Mouse (Mus musculus) neural tube, embryonic 14.5 days (tissue): Measurements from ENCODE around the gene Top3a. TPM values are rescaled to one million over a fixed set of nuclear protein-coding genes. Genes with fewer than 3 reads are reported as not detected.

ENCODE experiments used
- ATAC-seq: fragments of 200-750 bp; cut with Nextera tagmentation; 2 replicates; pipeline ENCODE4 v1.8.0; 2017; ENCODE audit warnings: low read depth, mild to moderate bottlenecking, moderate TSS enrichment, moderate library complexity
- H3K27ac ChIP-seq: fragments of 300-500 bp; sonication (generic); 2 replicates; pipeline ENCODE4 v1.5.1; 2014; ENCODE audit warnings: low read depth, mild to moderate bottlenecking, control low read depth, low read length, moderate library complexity, mixed read lengths
- H3K27me3 ChIP-seq: fragments of 300-500 bp; sonication (generic); 2 replicates; pipeline ENCODE4 v1.6.1; 2014; ENCODE audit warnings: low read length; ENCODE audit not compliant: control insufficient read depth, insufficient read depth
- H3K36me3 ChIP-seq: fragments of 300-500 bp; sonication (generic); 2 replicates; pipeline ENCODE4 v1.6.1; 2014; ENCODE audit warnings: low read length, mixed read lengths; ENCODE audit not compliant: control insufficient read depth, insufficient read depth
- H3K4me1 ChIP-seq: fragments of 300-500 bp; sonication (generic); 2 replicates; pipeline ENCODE4 v1.6.1; 2014; ENCODE audit warnings: low read length; ENCODE audit not compliant: control insufficient read depth, insufficient read depth
- H3K4me2 ChIP-seq: fragments of 300-500 bp; sonication (generic); 2 replicates; pipeline ENCODE4 v1.6.1; 2014; ENCODE audit warnings: mild to moderate bottlenecking, low read depth, low read length, control low read depth
- H3K4me3 ChIP-seq: fragments of 300-500 bp; sonication (generic); 2 replicates; pipeline ENCODE4 v1.5.1; 2014; ENCODE audit warnings: low read depth, low read length, control low read depth, mixed read lengths
- H3K9ac ChIP-seq: fragments of 300-500 bp; sonication (generic); replicated peaks from 2 replicates; pipeline ENCODE4 v1.6.1; 2014; ENCODE audit warnings: low read depth, mild to moderate bottlenecking, control low read depth, low read length, mixed read lengths
- H3K9me3 ChIP-seq: fragments of 300-500 bp; sonication (generic); 2 replicates; pipeline ENCODE4 v1.6.1; 2016; ENCODE audit warnings: low read length; ENCODE audit not compliant: control insufficient read depth
- WGBS: fragments of 180-500 bp; shearing (Covaris S2); extraction: QIAGEN DNeasy Blood & Tissue Kit; methylation state at CpG from one replicate; pipeline ENCODE4 v1.1.7; 2014; 5-methylcytosine and 5-hydroxymethylcytosine counted together
- polyA plus RNA-seq: library from polyadenylated mRNA; unstranded; fragments of >200 nt; fragmentation: Nextera tagmentation; extraction: Ambion mirVana; gene quantifications from 2 replicates; pipeline ENCODE4 v1.2.1, GENCODE M21; 2014

The Top3a gene
- polyA plus RNA-seq, 1 experiment from 2014 or later: 6.5 TPM

DNA sequence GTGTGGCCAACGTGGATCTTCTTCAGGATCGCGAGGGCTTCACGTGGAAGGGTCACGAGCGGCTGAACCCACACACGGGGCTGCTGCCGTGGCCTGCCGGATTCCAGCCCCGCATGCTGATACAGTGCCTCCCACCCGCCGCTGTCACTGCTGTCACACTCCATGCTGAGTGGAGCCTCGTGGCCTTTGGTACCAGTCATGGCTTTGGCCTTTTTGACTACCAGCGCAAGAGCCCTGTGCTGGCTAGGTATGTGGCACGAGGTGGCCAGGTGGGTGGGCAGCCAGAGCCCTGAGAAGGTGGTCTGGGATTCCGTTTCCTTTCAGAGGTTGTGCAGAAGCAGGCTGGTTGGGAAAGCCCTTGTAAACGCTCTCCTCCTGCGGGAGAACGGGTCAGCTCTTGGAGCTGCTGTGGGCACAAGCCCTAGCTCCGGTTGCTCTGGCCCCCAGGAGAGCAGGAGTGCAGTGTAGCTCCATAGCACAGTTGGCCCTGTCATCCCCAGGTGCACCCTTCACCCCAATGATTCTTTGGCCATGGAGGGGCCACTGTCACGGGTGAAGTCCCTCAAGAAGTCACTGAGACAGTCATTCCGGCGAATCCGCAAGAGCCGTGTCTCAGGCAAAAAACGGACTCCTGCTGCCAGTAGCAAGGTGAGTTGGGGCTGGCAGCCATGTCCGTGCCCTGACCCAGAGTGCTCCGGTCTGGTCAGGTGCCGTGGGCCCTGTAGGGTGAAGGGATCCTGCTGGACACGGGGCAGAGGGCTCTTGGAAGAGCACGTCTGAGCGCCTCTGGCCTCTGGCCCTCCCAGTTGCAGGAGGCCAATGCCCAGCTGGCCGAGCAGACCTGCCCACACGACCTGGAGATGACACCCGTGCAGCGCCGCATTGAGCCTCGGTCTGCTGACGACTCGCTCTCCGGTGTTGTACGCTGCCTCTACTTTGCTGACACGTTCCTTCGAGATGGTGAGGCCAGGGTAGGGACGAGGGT lies 67.4 kb downstream of the Top3a start:
- 96% methylated on average over 45 of the region's 45 CpGs for WGBS
- no peak for ATAC-seq

GRCm38 (mm10) chr11:60708631-60709030 lies 68.5 kb downstream of the Top3a start:
- 0 out of 2 replicates have a peak, but pooled peaks cover 3% of the 10 kb centered on the region for H3K4me1 ChIP-seq
- ATAC-seq: no peak
- H3K9me3 ChIP-seq: no peaks in the 10 kb centered on the region
- no peak overlapping the region for H3K4me3 ChIP-seq
- H3K4me2 ChIP-seq: no peak overlapping the region
- H3K27me3 ChIP-seq: no peaks in the 10 kb centered on the region
- no peak overlapping the region for H3K9ac ChIP-seq
- H3K36me3 ChIP-seq: peaks cover 86% of the 10 kb centered on the region
- no peak overlapping the region for H3K27ac ChIP-seq
- WGBS: 94% methylated on average over 10 of the region's 10 CpGs

More for the DNA sequence above, 67.4 kb downstream of the Top3a start:
- Histone ChIP-seq H3K9me3 (no peaks in the 10 kb centered on the region), H3K4me1 (no peaks in the 10 kb centered on the region), H3K4me3 (no peak overlapping the region), H3K27me3 (no peaks in the 10 kb centered on the region), H3K27ac (no peak overlapping the region), H3K4me2 (no peak overlapping the region), H3K9ac (no peak overlapping the region), H3K36me3 (peaks cover 94% of the 10 kb centered on the region)

DNA sequence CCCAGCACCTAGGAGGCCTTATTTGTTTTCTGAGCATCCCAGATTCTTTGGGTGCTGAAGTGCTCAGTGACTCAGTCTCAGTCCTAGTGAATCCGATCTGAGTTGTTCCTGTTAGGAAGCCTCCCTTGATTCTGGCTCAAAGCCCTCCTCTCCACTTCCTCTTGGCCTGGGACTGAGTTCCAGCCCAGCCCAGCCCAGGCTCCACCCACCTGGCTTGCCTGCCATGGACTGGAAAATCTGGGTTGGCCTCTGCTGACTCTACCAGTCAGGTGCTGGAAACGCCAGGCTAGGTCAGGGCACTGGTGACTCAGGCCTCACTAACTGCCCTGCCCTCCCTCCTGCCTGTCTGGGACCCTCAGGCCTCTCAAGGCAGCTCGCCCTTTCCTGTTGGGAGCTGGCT lies 69.5 kb downstream of the Top3a start:
- no peak overlapping the region for H3K27ac ChIP-seq
- H3K27me3 ChIP-seq: no peaks in the 10 kb centered on the region
- peaks cover 76% of the 10 kb centered on the region for H3K36me3 ChIP-seq
- no peak overlapping the region for H3K4me3 ChIP-seq
- H3K4me1 ChIP-seq: peaks cover 12% of the 10 kb centered on the region; the same call in 1 of the 2 replicates
- no peak overlapping the region for H3K9ac ChIP-seq
- H3K9me3 ChIP-seq: no peaks in the 10 kb centered on the region
- no peak for ATAC-seq
- no peak overlapping the region for H3K4me2 ChIP-seq
- 92% methylated on average over 3 of the region's 3 CpGs for WGBS

- peaks cover 68% of the 10 kb centered on the region for H3K36me3 ChIP-seq
- no peak overlapping the region for H3K27ac ChIP-seq
- 88% methylated on average over 14 of the region's 14 CpGs for WGBS
- no peaks in the 10 kb centered on the region for H3K9me3 ChIP-seq
- no peaks in the 10 kb centered on the region for H3K27me3 ChIP-seq
- ATAC-seq: no peak
- H3K9ac ChIP-seq: no peak overlapping the region
- no peak overlapping the region for H3K4me3 ChIP-seq
- peaks cover 15% of the 10 kb centered on the region; the same call in 1 of the 2 replicates for H3K4me1 ChIP-seq
- H3K4me2 ChIP-seq: no peak overlapping the region
Measured at GRCm38 (mm10) chr11:60706696-60707480, 70.3 kb downstream of the Top3a start.

DNA sequence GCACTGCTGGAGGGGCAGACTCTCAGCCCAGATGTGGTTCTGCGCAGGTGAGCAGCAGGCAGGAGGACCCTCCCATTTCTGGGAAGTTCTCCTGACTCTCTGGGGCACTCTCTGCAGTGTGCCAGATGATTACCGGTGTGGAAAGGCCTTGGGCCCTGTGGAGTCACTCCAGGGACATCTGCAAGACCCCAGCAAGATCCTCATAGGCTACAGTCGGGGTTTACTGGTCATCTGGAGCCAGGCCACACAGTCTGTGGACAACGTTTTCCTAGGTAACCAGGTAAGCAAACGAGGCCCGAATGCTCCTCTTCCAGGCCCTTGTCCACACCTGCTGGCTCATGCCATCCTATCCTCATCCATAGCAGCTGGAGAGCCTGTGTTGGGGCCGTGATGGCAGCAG lies 71.1 kb downstream of the Top3a start:
- peaks cover 60% of the 10 kb centered on the region for H3K36me3 ChIP-seq
- ATAC-seq: no peak
- peaks cover 23% of the 10 kb centered on the region for H3K4me1 ChIP-seq
- no peaks in the 10 kb centered on the region for H3K27me3 ChIP-seq
- no peak overlapping the region for H3K4me2 ChIP-seq
- H3K4me3 ChIP-seq: no peak overlapping the region
- WGBS: 93% methylated on average over 7 of the region's 7 CpGs
- no peaks in the 10 kb centered on the region for H3K9me3 ChIP-seq
- H3K9ac ChIP-seq: no peak overlapping the region
- no peak overlapping the region for H3K27ac ChIP-seq

- H3K4me2 ChIP-seq: no peak overlapping the region
- no peaks in the 10 kb centered on the region for H3K27me3 ChIP-seq
- no peak for ATAC-seq
- WGBS: 96% methylated on average over 3 of the region's 3 CpGs
- H3K9ac ChIP-seq: no peak overlapping the region
- H3K9me3 ChIP-seq: no peaks in the 10 kb centered on the region
- H3K36me3 ChIP-seq: peaks cover 52% of the 10 kb centered on the region
- H3K4me3 ChIP-seq: no peak overlapping the region
- peaks cover 29% of the 10 kb centered on the region for H3K4me1 ChIP-seq
- H3K27ac ChIP-seq: no peak overlapping the region; the same call in 1 of the 2 replicates
Measured at GRCm38 (mm10) chr11:60705255-60705654, 71.9 kb downstream of the Top3a start.

- Histone ChIP-seq H3K4me2 (no peak overlapping the region), H3K27me3 (no peaks in the 10 kb centered on the region), H3K27ac (no peak overlapping the region), H3K9me3 (no peaks in the 10 kb centered on the region), H3K9ac (no peak overlapping the region), H3K4me1 (peaks cover 29% of the 10 kb centered on the region), H3K4me3 (no peak overlapping the region), H3K36me3 (peaks cover 42% of the 10 kb centered on the region)
- 94% methylated on average over 19 of the region's 19 CpGs for WGBS
- no peak for ATAC-seq
Measured at GRCm38 (mm10) chr11:60704023-60704880, 72.9 kb downstream of the Top3a start.

GRCm38 (mm10) chr11:60703131-60703530 lies 74.0 kb downstream of the Top3a start:
- ATAC-seq: no peak
- no peak overlapping the region for H3K4me3 ChIP-seq
- 22% methylated on average over 4 of the region's 4 CpGs for WGBS
- H3K4me1 ChIP-seq: peaks cover 35% of the 10 kb centered on the region
- peaks cover 31% of the 10 kb centered on the region for H3K36me3 ChIP-seq
- no peak overlapping the region for H3K27ac ChIP-seq
- no peak overlapping the region for H3K4me2 ChIP-seq
- H3K27me3 ChIP-seq: no peaks in the 10 kb centered on the region
- H3K9ac ChIP-seq: no peak overlapping the region
- H3K9me3 ChIP-seq: no peaks in the 10 kb centered on the region
